8 mouse cellular contexts compared by ENCODE assay signal in genomic region chr2:32582830-32583799, GRCm38 (mm10). TPM values are rescaled to one million over a fixed set of nuclear protein-coding genes. Genes with fewer than 3 reads are reported as not detected.
DNase-seq lines count a peak whose midpoint lies in the region; ATAC-seq and TF ChIP-seq lines count a peak whose summit lies in the region.

No protein-coding gene starts in this region.

- no peaks in the 10 kb centered on the region for H3K36me3 ChIP-seq in heart, embryonic 11.5 days (ENCODE audit: control insufficient read depth, insufficient read depth, low read length)
- no peaks in the 10 kb centered on the region for H3K36me3 ChIP-seq in kidney, embryonic 14.5 days (ENCODE audit: control insufficient read depth, insufficient read depth, low read length)
- H3K36me3 ChIP-seq in midbrain, postnatal 0 days (ENCODE audit: insufficient read depth, low read length): no peaks in the 10 kb centered on the region

- no peak overlapping the region for H3K27ac ChIP-seq in heart, embryonic 11.5 days (ENCODE audit: low read depth, low read length)
- H3K27ac ChIP-seq in kidney, embryonic 14.5 days (ENCODE audit: low read depth, low read length): no peak overlapping the region
- peak overlapping the region; percentile 51 for H3K27ac ChIP-seq in midbrain, postnatal 0 days (ENCODE audit: low read depth, low read length)

- peak overlapping the region; percentile 62 for H3K4me2 ChIP-seq in heart, embryonic 11.5 days
- peak overlapping the region; percentile 34 for H3K4me2 ChIP-seq in kidney, embryonic 14.5 days (replicated peaks; ENCODE audit: low read depth, low read length)
- H3K4me2 ChIP-seq in midbrain, postnatal 0 days (ENCODE audit: low read depth, low read length, poor library complexity, severe bottlenecking): peak overlapping the region; percentile 54

- H3K27me3 ChIP-seq in heart, embryonic 11.5 days (ENCODE audit: control insufficient read depth, insufficient read depth, low read length): peaks cover 23% of the 10 kb centered on the region
- peaks cover 5% of the 10 kb centered on the region; the same call in 1 of the 2 replicates for H3K27me3 ChIP-seq in kidney, embryonic 14.5 days (ENCODE audit: control insufficient read depth, insufficient read depth, low read length)
- H3K27me3 ChIP-seq in midbrain, postnatal 0 days (ENCODE audit: insufficient read depth, low read length): no peaks in the 10 kb centered on the region

- peak; percentile 25; the same call in 1 of the 2 replicates for TF ChIP-seq POLR2A in brain, embryonic 14.5 days (IDR thresholded peaks at IDR 0.05; ENCODE audit: borderline replicate concordance, extremely low read depth, insufficient read depth, insufficient read length, poor library complexity, severe bottlenecking)

- H3K9ac ChIP-seq in heart, embryonic 11.5 days (ENCODE audit: low read depth, low read length): 0 out of 2 replicates have a peak overlapping the region, but pooled peaks have one; percentile 2
- H3K9ac ChIP-seq in kidney, embryonic 14.5 days (ENCODE audit: low read depth, low read length): 0 out of 2 replicates have a peak overlapping the region, but pooled peaks have one; percentile 18
- peak overlapping the region; percentile 42; the same call in 1 of the 2 replicates for H3K9ac ChIP-seq in midbrain, postnatal 0 days (replicated peaks; ENCODE audit: low read length, poor library complexity, severe bottlenecking)

- peak; percentile 61 for ATAC-seq in CD4-positive, CD25-positive, alpha-beta regulatory T cell, adult 4 months
- ATAC-seq in erythroblast, adult 5-6 weeks (replicated peaks; ENCODE audit: low FRiP score, poor library complexity, severe bottlenecking): peak; percentile 76
- peak; percentile 62 for ATAC-seq in heart, embryonic 11.5 days (replicated peaks; ENCODE audit: insufficient number of reproducible peaks, low FRiP score, low TSS enrichment)
- ATAC-seq in kidney, embryonic 14.5 days (ENCODE audit: low FRiP score, low TSS enrichment): peak; percentile 61
- ATAC-seq in midbrain, postnatal 0 days (ENCODE audit: low FRiP score): peak; percentile 55

- DNase-seq in brain, embryonic 14.5 days (ENCODE audit: low read depth): peak; percentile 89
- peak; percentile 78 for DNase-seq in liver
- peak; percentile 91 for DNase-seq in midbrain, postnatal 0 days (ENCODE audit: low spot score)
- peak; percentile 74 to 87 for DNase-seq in spleen, postnatal 4 days (ENCODE audit: low spot score in 2 of 2)

- H3K4me3 ChIP-seq in heart, embryonic 11.5 days (ENCODE audit: low read depth, low read length): peak overlapping the region; percentile 28
- H3K4me3 ChIP-seq in kidney, embryonic 14.5 days (ENCODE audit: low read length): peak overlapping the region; percentile 20
- peak overlapping the region; percentile 24 for H3K4me3 ChIP-seq in midbrain, postnatal 0 days (ENCODE audit: low read depth, low read length)

- peaks cover 11% of the 10 kb centered on the region for H3K4me1 ChIP-seq in heart, embryonic 11.5 days (ENCODE audit: control insufficient read depth, insufficient read depth, low read length)
- H3K4me1 ChIP-seq in kidney, embryonic 14.5 days (ENCODE audit: control insufficient read depth, insufficient read depth, low read length): peaks cover 8% of the 10 kb centered on the region; the same call in 1 of the 2 replicates
- H3K4me1 ChIP-seq in midbrain, postnatal 0 days (ENCODE audit: insufficient read depth, low read length): peaks cover 13% of the 10 kb centered on the region

- WGBS in heart, embryonic 11.5 days (ENCODE audit: insufficient replicate concordance): 12% methylated on average over 37 of the region's 37 CpGs
- WGBS in kidney, embryonic 14.5 days: 13% methylated on average over 37 of the region's 37 CpGs
- 10% methylated on average over 37 of the region's 37 CpGs for WGBS in midbrain, postnatal 0 days

- no peaks in the 10 kb centered on the region for H3K9me3 ChIP-seq in heart, embryonic 11.5 days (replicated peaks; ENCODE audit: control insufficient read depth, low read length)
- H3K9me3 ChIP-seq in kidney, embryonic 14.5 days (ENCODE audit: control insufficient read depth, low read length): no peaks in the 10 kb centered on the region
- no peaks in the 10 kb centered on the region for H3K9me3 ChIP-seq in midbrain, postnatal 0 days (ENCODE audit: low read length)

- TF ChIP-seq CTCF in brain, embryonic 14.5 days (IDR thresholded peaks at IDR 0.05; ENCODE audit: borderline replicate concordance, extremely low read depth, insufficient read depth, insufficient read length): peak; percentile 96
- TF ChIP-seq CTCF in midbrain, postnatal 0 days (IDR thresholded peaks at IDR 0.05): peak; percentile 98

RNA-seq across cellular contexts. Expression of gene St6galnac4, which starts 3.8 kb away (rescaled TPM):
- 10 to 100 TPM; 25.2 to 38.6 TPM for polyA plus RNA-seq in CD4-positive, CD25-positive, alpha-beta regulatory T cell, adult 4 months (2017; shearing (Covaris generic))
- polyA plus RNA-seq in brain, embryonic 14.5 days (2012; rRNA removed): 21.7 and 23.9 TPM in 2 replicates
- 8.8 and 9.4 TPM in 2 replicates for total RNA-seq in erythroblast, adult 5-6 weeks (2015; ENCODE audit: low replicate concordance)
- total RNA-seq in erythroblast, adult 5-6 weeks (2017; ENCODE audit: low replicate concordance): 3.8 and 4.9 TPM in 2 replicates
- 32.9 and 40.9 TPM in 2 replicates for polyA plus RNA-seq in heart, embryonic 11.5 days (2014; fragmentation: Nextera tagmentation; extraction: Ambion mirVana)
- polyA plus RNA-seq in kidney, embryonic 14.5 days (2014; fragmentation: Nextera tagmentation; extraction: Ambion mirVana): 15.6 and 20.0 TPM in 2 replicates
- 50.9 and 51.1 TPM in 2 replicates for total RNA-seq in midbrain, postnatal 0 days (2014; rRNA removed)
- 38.0 and 38.6 TPM in 2 replicates for polyA plus RNA-seq in midbrain, postnatal 0 days (2015; fragmentation: Nextera tagmentation; extraction: Ambion mirVana)

RNA-seq across cellular contexts. Expression of gene 9430097D07Rik, which starts 7.6 kb away (rescaled TPM):
- not detected for polyA plus RNA-seq in CD4-positive, CD25-positive, alpha-beta regulatory T cell, adult 4 months (2017; shearing (Covaris generic))
- 0.26 and 0.33 TPM in 2 replicates for polyA plus RNA-seq in brain, embryonic 14.5 days (2012; rRNA removed)
- total RNA-seq in erythroblast, adult 5-6 weeks (2015; ENCODE audit: low replicate concordance): not detected in 2 replicates
- total RNA-seq in erythroblast, adult 5-6 weeks (2017; ENCODE audit: low replicate concordance): not detected in 2 replicates
- polyA plus RNA-seq in heart, embryonic 11.5 days (2014; fragmentation: Nextera tagmentation; extraction: Ambion mirVana): 0.17 TPM in 1 of 2 replicates, not detected in the other
- polyA plus RNA-seq in kidney, embryonic 14.5 days (2014; fragmentation: Nextera tagmentation; extraction: Ambion mirVana): 0.14 TPM in 1 of 2 replicates, not detected in the other
- total RNA-seq in midbrain, postnatal 0 days (2014; rRNA removed): 0.16 and 0.33 TPM in 2 replicates
- 0.69 and 0.82 TPM in 2 replicates for polyA plus RNA-seq in midbrain, postnatal 0 days (2015; fragmentation: Nextera tagmentation; extraction: Ambion mirVana)

RNA-seq across cellular contexts. Expression of gene Pip5kl1, which starts 8.5 kb away (rescaled TPM):
- not detected for polyA plus RNA-seq in CD4-positive, CD25-positive, alpha-beta regulatory T cell, adult 4 months (2017; shearing (Covaris generic))
- 13.2 and 16.0 TPM in 2 replicates for polyA plus RNA-seq in brain, embryonic 14.5 days (2012; rRNA removed)
- not detected in 2 replicates for total RNA-seq in erythroblast, adult 5-6 weeks (2015; ENCODE audit: low replicate concordance)
- total RNA-seq in erythroblast, adult 5-6 weeks (2017; ENCODE audit: low replicate concordance): 1.9 TPM in 1 of 2 replicates, not detected in the other
- 0.31 and 0.51 TPM in 2 replicates for polyA plus RNA-seq in heart, embryonic 11.5 days (2014; fragmentation: Nextera tagmentation; extraction: Ambion mirVana)
- polyA plus RNA-seq in kidney, embryonic 14.5 days (2014; fragmentation: Nextera tagmentation; extraction: Ambion mirVana): 1.8 and 2.3 TPM in 2 replicates
- total RNA-seq in midbrain, postnatal 0 days (2014; rRNA removed): 19.3 and 20.0 TPM in 2 replicates
- 16.5 and 26.5 TPM in 2 replicates for polyA plus RNA-seq in midbrain, postnatal 0 days (2015; fragmentation: Nextera tagmentation; extraction: Ambion mirVana)

RNA-seq across cellular contexts. Expression of gene Dpm2, which starts 12.5 kb away (rescaled TPM):
- polyA plus RNA-seq in CD4-positive, CD25-positive, alpha-beta regulatory T cell, adult 4 months (2017; shearing (Covaris generic)): 100 to 1,000 TPM; 131 to 166 TPM
- 155 and 212 TPM in 2 replicates for polyA plus RNA-seq in brain, embryonic 14.5 days (2012; rRNA removed)
- 26.9 and 41.0 TPM in 2 replicates for total RNA-seq in erythroblast, adult 5-6 weeks (2015; ENCODE audit: low replicate concordance)
- 8.6 and 18.2 TPM in 2 replicates for total RNA-seq in erythroblast, adult 5-6 weeks (2017; ENCODE audit: low replicate concordance)
- 81.7 and 85.3 TPM in 2 replicates for polyA plus RNA-seq in heart, embryonic 11.5 days (2014; fragmentation: Nextera tagmentation; extraction: Ambion mirVana)
- 105 and 126 TPM in 2 replicates for polyA plus RNA-seq in kidney, embryonic 14.5 days (2014; fragmentation: Nextera tagmentation; extraction: Ambion mirVana)
- 70.0 and 73.3 TPM in 2 replicates for total RNA-seq in midbrain, postnatal 0 days (2014; rRNA removed)
- 135 and 143 TPM in 2 replicates for polyA plus RNA-seq in midbrain, postnatal 0 days (2015; fragmentation: Nextera tagmentation; extraction: Ambion mirVana)

RNA-seq across cellular contexts. Expression of gene St6galnac6, which starts 16.4 kb away (rescaled TPM):
- 1 to 10 TPM; 3.1 to 4.7 TPM for polyA plus RNA-seq in CD4-positive, CD25-positive, alpha-beta regulatory T cell, adult 4 months (2017; shearing (Covaris generic))
- 16.2 and 22.6 TPM in 2 replicates for polyA plus RNA-seq in brain, embryonic 14.5 days (2012; rRNA removed)
- total RNA-seq in erythroblast, adult 5-6 weeks (2015; ENCODE audit: low replicate concordance): 0.77 and 3.3 TPM in 2 replicates
- total RNA-seq in erythroblast, adult 5-6 weeks (2017; ENCODE audit: low replicate concordance): 2.1 and 2.5 TPM in 2 replicates
- 8.3 and 9.3 TPM in 2 replicates for polyA plus RNA-seq in heart, embryonic 11.5 days (2014; fragmentation: Nextera tagmentation; extraction: Ambion mirVana)
- 7.0 and 8.7 TPM in 2 replicates for polyA plus RNA-seq in kidney, embryonic 14.5 days (2014; fragmentation: Nextera tagmentation; extraction: Ambion mirVana)
- total RNA-seq in midbrain, postnatal 0 days (2014; rRNA removed): 113 and 166 TPM in 2 replicates
- 42.1 and 45.2 TPM in 2 replicates for polyA plus RNA-seq in midbrain, postnatal 0 days (2015; fragmentation: Nextera tagmentation; extraction: Ambion mirVana)
